12 mouse cellular contexts compared by ENCODE assay signal in genomic region chr1:71807586-71807985, GRCm38 (mm10).
DNase-seq lines count a peak whose midpoint lies in the region; ATAC-seq and TF ChIP-seq lines count a peak whose summit lies in the region.
"Had no signal": no experiment of that assay in that cellular context is flagged by ENCODE, and none has a peak within 500 bp of the region (broad histone marks: within the 10 kb centered on the region; RNA-seq: fewer than 3 reads in every experiment).

No protein-coding gene starts in this region.

- DNase-seq in adrenal gland, postnatal 10 days: peak; percentile 29
- DNase-seq in adrenal gland, adult 8-10 months: no peak
- peak; percentile 20 for DNase-seq in layer of hippocampus, adult 9-11 months
- DNase-seq in layer of hippocampus, postnatal 25 days (ENCODE audit: extremely low spot score in 1 of 2, low spot score in 1 of 2): no peak
- DNase-seq in lung, postnatal 36 days: peak; percentile 44
- DNase-seq in left cerebral cortex, adult 2 months (ENCODE audit: extremely low spot score in 1 of 2, low spot score in 2 of 2): no peak
- DNase-seq: cerebellum, adult 9-11 months; thymus, adult 2 months had no signal

- peaks cover 12% of the 10 kb centered on the region; the same call in 1 of the 2 replicates for H3K4me1 ChIP-seq in heart, embryonic 13.5 days
- H3K4me1 ChIP-seq: liver, embryonic 15.5 days had no signal

- intact Hi-C loops in left cerebral cortex, adult 2 months (cut with DNase I): no loop called here

- no peak for ATAC-seq in heart, embryonic 13.5 days (ENCODE audit: extremely low read depth, insufficient number of reproducible peaks, low FRiP score, low TSS enrichment)
- no peak for ATAC-seq in CD4-positive, CD25-positive, alpha-beta regulatory T cell, adult 4 months
- ATAC-seq: intestine, embryonic 16.5 days had no signal

- H3K9ac ChIP-seq in heart, embryonic 13.5 days: no peak overlapping the region
- H3K9ac ChIP-seq: liver, embryonic 15.5 days had no signal

- H3K4me3 ChIP-seq in heart, embryonic 13.5 days: no peak overlapping the region
- no peak overlapping the region for H3K4me3 ChIP-seq in left cerebral cortex, adult 2 months
- H3K4me3 ChIP-seq: liver, embryonic 15.5 days had no signal

- no peaks in the 10 kb centered on the region for H3K9me3 ChIP-seq in heart, embryonic 13.5 days
- H3K9me3 ChIP-seq: liver, embryonic 15.5 days had no signal

- 0 out of 2 replicates have a peak overlapping the region, but pooled peaks have one; percentile 22 for H3K27ac ChIP-seq in heart, embryonic 13.5 days (replicated peaks)
- H3K27ac ChIP-seq in left cerebral cortex, adult 2 months: no peak overlapping the region
- H3K27ac ChIP-seq: liver, embryonic 15.5 days had no signal

- no peak overlapping the region for H3K4me2 ChIP-seq in heart, embryonic 13.5 days
- H3K4me2 ChIP-seq: liver, embryonic 15.5 days had no signal

- no peaks in the 10 kb centered on the region for H3K36me3 ChIP-seq in heart, embryonic 13.5 days
- H3K36me3 ChIP-seq: liver, embryonic 15.5 days had no signal

- WGBS in heart, embryonic 13.5 days: 38% methylated on average over 4 of the region's 4 CpGs

- TF ChIP-seq CTCF in left cerebral cortex, adult 2 months (IDR thresholded peaks at IDR 0.05): no peak

- H3K27me3 ChIP-seq in heart, embryonic 13.5 days (replicated peaks): no peaks in the 10 kb centered on the region
- H3K27me3 ChIP-seq: liver, embryonic 15.5 days had no signal

Comparison
In these comparisons a context has a peak if more than half of its experiments do, and no peak if none do; other contexts are left out.
1. DNase-seq: peak in adrenal gland, postnatal 10 days (single experiment), layer of hippocampus, adult 9-11 months (single experiment) and lung, postnatal 36 days (single experiment); none in adrenal gland, adult 8-10 months (single experiment), layer of hippocampus, postnatal 25 days (0 of 2) and left cerebral cortex, adult 2 months (0 of 2).